Mouse (Mus musculus) liver, postnatal 0 days (tissue): Measurements from ENCODE around the gene Mok.

Experiments
- CTCF ChIP-seq: sonication (generic); IDR thresholded peaks from 2 replicates; pipeline ENCODE4 v1.5.1; 2016; ENCODE audit warnings: antibody characterized with exemption, low read depth
- EP300 ChIP-seq: IDR thresholded peaks from 2 replicates; pipeline ENCODE4 v1.6.1; 2016; ENCODE audit warnings: antibody characterized with exemption, low read depth, mild to moderate bottlenecking

DNA sequence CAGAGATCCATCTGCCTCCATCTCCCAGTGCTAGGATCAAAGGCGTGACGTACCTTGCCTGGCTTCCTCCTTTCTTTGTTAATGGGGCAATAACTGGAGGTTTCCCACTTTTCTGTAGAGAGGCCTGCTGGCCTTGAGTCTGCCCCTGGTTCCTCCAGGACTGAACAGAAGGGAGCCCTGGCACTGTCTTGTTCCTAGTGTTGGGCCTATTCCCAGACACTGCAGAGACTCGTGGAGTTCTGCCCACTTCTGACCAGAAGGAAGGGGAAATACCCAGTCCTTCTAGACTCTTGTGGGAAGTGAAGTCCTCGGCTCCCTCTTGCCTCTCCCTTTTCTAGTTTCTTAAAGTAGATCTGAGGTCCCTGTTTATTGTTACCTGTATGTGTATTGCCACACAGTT lies 54.5 kb downstream of the Mok start:
- TF ChIP-seq CTCF = no peak
- TF ChIP-seq EP300 = no peak
